ENCODE assay signal across 8 mouse cellular contexts in genomic region chr12:111672176-111672575, GRCm38 (mm10). TPM values are rescaled to one million over a fixed set of nuclear protein-coding genes. Genes with fewer than 3 reads are reported as not detected.
DNase-seq lines count a peak whose midpoint lies in the region; ATAC-seq and TF ChIP-seq lines count a peak whose summit lies in the region.

TSS of gene Ckb (minus strand) at chr12:111672338.

- H3K4me3 ChIP-seq in E14TG2a.4 (replicated peaks; ENCODE audit: low read length) (peak within 1 kb of the TSS; percentile 89), myocyte (peak within 1 kb of the TSS; percentile 30)
- H3K4me3 ChIP-seq in brown adipose tissue, adult 24 weeks (ENCODE audit: insufficient read depth, low read depth, low read length) = peak within 1 kb of the TSS; percentile 71
- peak within 1 kb of the TSS; percentile 90 for H3K4me3 ChIP-seq in forebrain, embryonic 15.5 days
- H3K4me3 ChIP-seq in heart, postnatal 0 days (ENCODE audit: low read depth, low read length) = peak within 1 kb of the TSS; percentile 58
- peak within 1 kb of the TSS; percentile 66 for H3K4me3 ChIP-seq in liver, adult 2 months (ENCODE audit: insufficient read depth, low read depth, low read length)

- no peak for TF ChIP-seq CTCF in E14TG2a.4 (conservative IDR thresholded peaks at IDR 0.05; ENCODE audit: low read length)
- no peak for TF ChIP-seq CTCF in heart, postnatal 0 days (IDR thresholded peaks at IDR 0.05; ENCODE audit: low read depth)
- no peak for TF ChIP-seq CTCF in liver, adult 2 months (IDR thresholded peaks at IDR 0.05; ENCODE audit: low read depth, low read length)

- TF ChIP-seq EP300 in heart, postnatal 0 days (IDR thresholded peaks at IDR 0.05; ENCODE audit: low read depth) = no peak

- H3K27ac ChIP-seq in brown adipose tissue, adult 24 weeks (replicated peaks; ENCODE audit: low read depth, low read length) = no peak within 1 kb of the TSS
- peak within 1 kb of the TSS; percentile 91 for H3K27ac ChIP-seq in forebrain, embryonic 15.5 days (replicated peaks)
- peak within 1 kb of the TSS; percentile 40 for H3K27ac ChIP-seq in heart, postnatal 0 days (ENCODE audit: low read depth)
- no peak within 1 kb of the TSS for H3K27ac ChIP-seq in liver, adult 2 months (replicated peaks; ENCODE audit: insufficient read depth, low read depth, low read length)

- peaks cover 78% of the 10 kb centered on the region for H3K4me1 ChIP-seq in E14TG2a.4 (replicated peaks; ENCODE audit: low read depth, low read length)
- peaks cover 20% of the 10 kb centered on the region for H3K4me1 ChIP-seq in brown adipose tissue, adult 24 weeks (ENCODE audit: control insufficient read depth, insufficient read depth, insufficient read length, low read length)
- H3K4me1 ChIP-seq in forebrain, embryonic 15.5 days = peaks cover 40% of the 10 kb centered on the region
- peaks cover 33% of the 10 kb centered on the region for H3K4me1 ChIP-seq in heart, postnatal 0 days (ENCODE audit: control insufficient read depth, insufficient read depth)
- peaks cover 12% of the 10 kb centered on the region for H3K4me1 ChIP-seq in liver, adult 2 months (ENCODE audit: control insufficient read depth, insufficient read depth, low read length)

- peak within 1 kb of the TSS; percentile 71 for H3K4me2 ChIP-seq in forebrain, embryonic 15.5 days (replicated peaks)
- peak within 1 kb of the TSS; percentile 97 for H3K4me2 ChIP-seq in heart, postnatal 0 days (ENCODE audit: low read depth, low read length)
- H3K4me2 ChIP-seq in myocyte (ENCODE audit: low read depth) = peak within 1 kb of the TSS; percentile 91

- WGBS in forebrain, embryonic 15.5 days = under 1% methylated on average over 31 of the region's 31 CpGs
- 0% methylated on average over 31 of the region's 31 CpGs for WGBS in heart, postnatal 0 days
- whole genome bisulfite sequencing in liver, adult 2 months = 2% methylated on average over 31 of the region's 31 CpGs

- H3ac ChIP-seq in myocyte (ENCODE audit: control insufficient read depth, insufficient read length) = no peak within 1 kb of the TSS

- TF ChIP-seq POLR2A in liver, adult 2 months (IDR thresholded peaks at IDR 0.05; ENCODE audit: extremely low read depth, insufficient read depth, low read length) = 0 out of 2 replicates have a peak, but pooled peaks have one; percentile 21
- TF ChIP-seq POLR2A in myocyte (IDR thresholded peaks at IDR 0.05; ENCODE audit: insufficient read length, low read depth) = peak; percentile 85

- ATAC-seq in forebrain, embryonic 15.5 days (replicated peaks) = peak; percentile 89
- peak; percentile 56 for ATAC-seq in heart, postnatal 0 days (ENCODE audit: insufficient read depth, low read depth)

- peak; percentile 79 for DNase-seq in heart, postnatal 0 days (ENCODE audit: low spot score)
- peak; percentile 81 to 92 for DNase-seq in kidney, postnatal 25 days
- DNase-seq in liver, adult 2 months (ENCODE audit: extremely low read depth, low read depth, low spot score) = no peak
- DNase-seq in testis, postnatal 14 days (ENCODE audit: low spot score) = peak; percentile 70

- no peaks in the 10 kb centered on the region for H3K79me2 ChIP-seq in liver, adult 2 months (ENCODE audit: control insufficient read depth, insufficient read depth, low read length)
- H3K79me2 ChIP-seq in myocyte (ENCODE audit: control insufficient read depth, insufficient read depth) = no peaks in the 10 kb centered on the region

- H3K9me3 ChIP-seq in E14TG2a.4 (ENCODE audit: low read length) = no peaks in the 10 kb centered on the region
- H3K9me3 ChIP-seq in forebrain, embryonic 15.5 days = no peaks in the 10 kb centered on the region
- no peaks in the 10 kb centered on the region for H3K9me3 ChIP-seq in heart, postnatal 0 days (replicated peaks; ENCODE audit: control insufficient read depth, low read length)

- H3K36me3 ChIP-seq in E14TG2a.4 (ENCODE audit: insufficient read depth, low read length) (peaks cover 37% of the 10 kb centered on the region), myocyte (ENCODE audit: control insufficient read depth, insufficient read depth) (no peaks in the 10 kb centered on the region)
- H3K36me3 ChIP-seq in forebrain, embryonic 15.5 days = peaks cover 11% of the 10 kb centered on the region; the same call in 1 of the 2 replicates
- H3K36me3 ChIP-seq in heart, postnatal 0 days (replicated peaks; ENCODE audit: control insufficient read depth, insufficient read depth, low read length) = no peaks in the 10 kb centered on the region
- H3K36me3 ChIP-seq in liver, adult 2 months (ENCODE audit: control insufficient read depth, insufficient read depth, low read length) = no peaks in the 10 kb centered on the region

- H3K9ac ChIP-seq in forebrain, embryonic 15.5 days (replicated peaks) = peak within 1 kb of the TSS; percentile 96
- H3K9ac ChIP-seq in heart, postnatal 0 days (replicated peaks; ENCODE audit: low read depth, low read length) = peak within 1 kb of the TSS; percentile 56
- H3K9ac ChIP-seq in liver, adult 2 months (ENCODE audit: low read depth, low read length) = peak within 1 kb of the TSS; percentile 62

- H3K27me3 ChIP-seq in E14TG2a.4 (ENCODE audit: insufficient read depth, low read length) (peaks cover 23% of the 10 kb centered on the region), myocyte (ENCODE audit: control insufficient read depth, insufficient read depth, insufficient read length) (no peaks in the 10 kb centered on the region)
- H3K27me3 ChIP-seq in forebrain, embryonic 15.5 days = no peaks in the 10 kb centered on the region
- peaks cover 6% of the 10 kb centered on the region; the same call in 1 of the 2 replicates for H3K27me3 ChIP-seq in heart, postnatal 0 days (ENCODE audit: control insufficient read depth, insufficient read depth, low read length)
- H3K27me3 ChIP-seq in liver, adult 2 months (ENCODE audit: control insufficient read depth, insufficient read depth, low read length) = peaks cover 16% of the 10 kb centered on the region

TF ChIP-seq in myocyte, 11 proteins besides CTCF, POLR2A, EP300 and RAD21:
- TF ChIP-seq USF1 (IDR thresholded peaks at IDR 0.05; ENCODE audit: low read depth) = no peak
- peak; percentile 83 for TF ChIP-seq POLR2AphosphoS2 (IDR thresholded peaks at IDR 0.05; ENCODE audit: insufficient read length, low read depth)
- no peak for TF ChIP-seq TCF12 (IDR thresholded peaks at IDR 0.05; ENCODE audit: insufficient read depth, poor library complexity, severe bottlenecking)
- no peak for TF ChIP-seq MYOG (IDR thresholded peaks at IDR 0.05; ENCODE audit: control insufficient read depth in 1 of 3, insufficient read depth in 1 of 3, insufficient read length in 2 of 3, low read depth in 2 of 3)
- no peak for TF ChIP-seq CEBPB (IDR thresholded peaks at IDR 0.05; ENCODE audit: insufficient read depth, poor library complexity, severe bottlenecking)
- TF ChIP-seq REST (IDR thresholded peaks at IDR 0.05; ENCODE audit: insufficient read depth, insufficient read length) = peak; percentile 50
- TF ChIP-seq MAX (IDR thresholded peaks at IDR 0.05; ENCODE audit: low read depth) = no peak

RNA-seq across cellular contexts. Expression of gene Ckb, which starts in this region (rescaled TPM):
- 20.8 and 30.3 TPM in 2 replicates for polyA plus RNA-seq in brown adipose tissue, adult 24 weeks (2012; ENCODE audit: insufficient read depth, insufficient read length, missing spikeins)
- 1,536 and 1,584 TPM in 2 replicates for polyA plus RNA-seq in forebrain, embryonic 15.5 days (2015; fragmentation: Nextera tagmentation; extraction: Ambion mirVana)
- 735 and 758 TPM in 2 replicates for total RNA-seq in heart, postnatal 0 days (2014; rRNA removed; ENCODE audit: low replicate concordance)
- polyA plus RNA-seq in heart, postnatal 0 days (2015; fragmentation: Nextera tagmentation; extraction: Ambion mirVana) = 334 and 359 TPM in 2 replicates
- 9.7 and 9.9 TPM in 2 replicates for total RNA-seq in liver, adult 2 months (2014; rRNA removed)
- polyA plus RNA-seq in liver, adult 2 months (2012; rRNA removed) = 15.3 and 17.8 TPM in 2 replicates
- 670 TPM for polyA plus RNA-seq in myocyte (2012; fragmentation: generic; extraction: Trizol)

Comparison
In these comparisons a context has a peak if more than half of its experiments do, and no peak if none do; other contexts are left out.
1. RNA of gene Ckb (total RNA-seq): 735 to 758 TPM in heart, postnatal 0 days; 9.7 to 9.9 TPM in liver, adult 2 months; every median in the first group is over 10 times any median in the second.
2. RNA of gene Ckb (polyA plus RNA-seq): 1,536 to 1,584 TPM in forebrain, embryonic 15.5 days, 670 TPM in myocyte (single experiment) and 334 to 359 TPM in heart, postnatal 0 days; 20.8 to 30.3 TPM in brown adipose tissue, adult 24 weeks and 15.3 to 17.8 TPM in liver, adult 2 months; every median in the first group is over 10 times any median in the second.
3. H3K4me3 ChIP-seq: peak in every context shown above with its lines; median percentile 90 in forebrain, embryonic 15.5 days; 89 in E14TG2a.4; 71 in brown adipose tissue, adult 24 weeks; 66 in liver, adult 2 months; 58 in heart, postnatal 0 days; 30 in myocyte.
4. H3K27ac ChIP-seq: peak in forebrain, embryonic 15.5 days (single experiment) and heart, postnatal 0 days (single experiment); none in brown adipose tissue, adult 24 weeks (single experiment) and liver, adult 2 months (single experiment).
5. Peak in every context shown above with its lines, with median percentiles within 50 percentile points of each other: H3K4me2 ChIP-seq and H3K9ac ChIP-seq.